Mouse (Mus musculus): ENCODE measurements around the gene Lzts2.

Gene Lzts2

DNA sequence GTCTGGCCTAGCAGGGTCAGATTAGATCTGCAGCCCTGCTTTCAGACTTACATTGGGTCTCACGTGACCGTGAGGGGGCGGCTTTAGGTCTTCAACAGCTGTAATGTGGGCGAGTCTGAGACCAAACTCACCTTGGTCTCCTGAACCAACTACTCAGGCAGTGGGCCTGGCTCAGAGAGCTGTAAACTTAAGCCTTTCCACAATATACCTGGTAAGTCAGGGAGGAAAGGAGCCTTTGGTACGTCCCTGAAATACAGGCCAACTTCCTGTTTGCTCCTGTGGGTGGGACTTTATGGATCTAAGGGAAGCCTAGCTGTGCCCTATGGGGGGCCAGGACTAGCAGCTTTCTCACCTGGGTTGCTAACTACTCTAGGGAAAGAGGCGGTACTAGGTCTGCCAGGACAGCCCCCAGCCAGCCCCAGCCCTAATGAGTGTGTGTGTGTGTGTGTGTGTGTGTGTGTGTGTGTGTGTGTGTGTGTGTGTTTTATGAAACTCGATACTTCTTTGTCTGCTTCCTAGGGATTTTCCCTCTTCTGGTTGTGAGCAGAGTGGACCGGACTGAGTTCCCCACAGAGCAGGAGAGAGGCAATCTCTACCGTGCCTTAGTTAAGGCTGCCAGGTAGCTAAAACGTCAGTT, at the start of gene Lzts2:
Gene Lzts2 (plus strand): TSS at position 80 of the 637 bp plus-strand sequence.
- DNase-seq: peak in 1 of 2 experiments; percentile 27

DNA sequence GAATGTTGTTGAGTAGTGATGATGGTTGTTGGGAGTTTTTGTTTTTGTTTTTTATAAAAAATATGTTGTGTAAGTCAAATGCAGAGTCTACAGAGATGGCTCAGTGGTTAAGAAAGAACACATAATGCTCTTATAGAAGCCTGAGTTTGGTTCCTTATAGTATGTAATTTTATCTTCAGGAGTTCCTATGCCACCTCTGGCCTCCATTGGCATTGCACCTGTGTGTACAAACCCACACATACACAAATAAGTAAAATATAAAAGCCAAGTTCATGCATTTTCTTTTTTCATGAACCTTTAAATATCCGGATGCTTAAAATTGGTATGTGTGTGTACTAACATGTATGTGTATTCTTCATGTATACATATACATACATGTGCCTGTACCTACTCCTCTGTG, 48.2 kb upstream of the Lzts2 start:
- DNase-seq: no peak

DNA sequence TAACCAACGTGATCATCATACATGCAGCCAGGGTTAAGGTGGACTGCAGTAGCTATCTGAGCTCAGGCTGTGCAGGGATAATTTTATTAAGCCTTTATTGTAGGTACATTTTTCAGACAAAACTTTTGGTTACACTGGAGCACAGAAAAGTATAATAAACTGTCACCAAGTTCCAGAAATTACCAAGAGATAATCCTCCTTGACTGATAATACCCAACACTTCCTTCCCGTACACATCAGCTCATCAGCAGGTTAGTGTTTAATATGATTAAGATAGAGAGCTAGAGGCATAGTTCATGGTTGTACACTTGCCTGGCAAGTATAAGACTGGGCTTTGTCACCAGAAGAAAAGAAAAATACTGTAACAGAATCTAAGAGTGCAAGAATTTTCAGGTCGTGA, 45.9 kb upstream of the Lzts2 start:
- DNase-seq: no peak

DNA sequence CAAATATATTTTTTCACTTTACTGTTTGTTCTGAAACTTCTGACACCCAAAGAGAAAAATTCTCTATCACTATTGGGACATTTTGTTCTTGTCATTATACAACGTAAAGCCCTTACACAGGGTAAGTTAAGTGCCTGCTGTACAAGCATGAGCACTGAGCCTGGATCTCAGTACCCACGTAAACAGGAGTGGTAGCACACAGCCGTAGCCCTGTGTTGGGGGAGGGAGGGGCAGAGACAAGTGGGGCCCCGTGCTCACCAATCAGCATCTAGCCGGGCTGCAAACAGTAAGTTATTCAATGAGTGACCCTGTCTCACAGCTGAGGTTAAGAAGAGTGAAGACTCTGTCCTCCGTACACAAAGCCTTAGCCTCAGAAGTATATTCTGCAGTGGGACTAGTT, 37.6 kb upstream of the Lzts2 start:
- no peak for DNase-seq

- DNase-seq: no peak
Observed at GRCm38 (mm10) chr19:44977148-44977547, 37.1 kb upstream of the Lzts2 start.

GRCm38 (mm10) chr19:44980787-44981186, 33.4 kb upstream of the Lzts2 start:
- DNase-seq: no peak

- no peak for DNase-seq
Observed at GRCm38 (mm10) chr19:44982477-44983115, 31.6 kb upstream of the Lzts2 start.

DNA sequence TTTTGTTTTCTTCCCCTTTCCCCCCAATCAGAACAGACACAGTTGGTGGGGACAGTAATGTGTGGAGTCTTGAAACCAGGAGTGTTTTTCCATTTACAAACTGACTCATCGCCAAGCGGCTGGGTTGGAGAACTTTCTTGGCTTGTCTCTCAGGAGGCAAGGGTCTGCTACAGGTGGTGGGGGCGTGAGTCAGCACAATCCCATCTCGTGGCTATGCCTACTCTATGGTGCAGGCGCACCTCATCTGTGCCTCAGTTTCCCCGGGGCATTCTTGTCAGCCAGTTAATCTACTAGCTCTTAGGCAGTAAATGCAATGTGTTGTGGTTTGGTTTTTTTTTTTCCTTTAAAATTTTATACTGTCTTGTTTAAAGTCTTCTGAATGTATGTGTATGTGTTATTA, 30.8 kb upstream of the Lzts2 start:
- no peak for DNase-seq

DNA sequence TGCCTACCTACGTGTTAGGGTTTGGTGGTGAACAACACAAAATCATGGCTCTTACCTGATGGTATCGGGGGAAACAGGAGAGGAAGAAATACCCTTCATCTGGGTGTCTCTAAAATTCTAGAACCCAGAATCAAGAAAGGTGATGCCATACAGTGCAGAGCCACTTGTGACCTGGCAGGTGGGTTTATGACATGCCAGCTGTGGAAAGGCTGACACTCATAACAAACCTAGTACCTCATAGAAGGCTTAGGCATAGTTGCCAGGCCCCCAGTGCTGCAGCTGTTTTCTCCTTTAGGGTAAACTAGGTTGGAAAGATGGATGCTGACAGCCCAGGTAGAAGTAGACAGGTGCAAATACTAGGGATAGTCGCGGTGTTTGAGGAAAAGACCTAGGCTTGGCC, 29.8 kb upstream of the Lzts2 start:
- no peak for DNase-seq

DNA sequence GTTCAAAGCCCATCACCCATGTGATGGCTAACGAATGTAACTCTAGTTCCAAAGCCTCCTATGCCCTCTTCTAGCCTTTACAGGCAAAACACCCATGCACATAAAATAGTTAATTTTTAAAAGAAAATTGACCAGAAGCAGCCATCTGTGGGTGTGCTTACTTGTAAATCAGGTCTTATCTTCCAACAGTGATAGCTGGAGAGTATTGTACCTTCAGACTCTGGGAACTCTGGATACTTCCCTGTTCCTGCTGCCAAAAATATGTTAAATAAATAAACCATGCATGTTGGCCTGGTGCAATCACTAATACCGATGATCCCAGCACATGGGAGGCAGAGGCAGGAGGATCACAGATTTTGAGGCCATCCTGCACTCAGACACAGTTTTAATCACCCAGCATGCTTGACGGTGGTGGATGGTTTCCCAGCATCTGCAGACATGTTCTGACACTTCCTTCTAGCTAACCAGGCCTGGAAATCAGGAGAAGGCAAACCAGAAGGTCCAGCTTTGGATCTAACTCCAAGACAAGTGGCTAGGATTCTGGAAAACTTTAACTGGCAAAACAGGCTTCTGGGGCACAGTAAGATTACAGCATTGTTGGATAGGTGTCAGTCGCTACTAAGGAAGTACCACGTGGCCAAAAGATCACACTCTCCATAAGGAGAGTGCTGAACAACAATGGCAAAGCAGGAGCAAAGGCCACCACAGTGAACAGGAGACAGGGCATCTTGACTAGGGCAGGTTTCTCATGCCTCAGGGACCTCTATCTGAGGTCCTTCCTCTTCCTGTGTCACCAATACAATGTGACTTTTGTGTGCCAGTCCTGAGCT, 28.8 kb upstream of the Lzts2 start:
- DNase-seq: no peak

- no peak for DNase-seq
Observed at GRCm38 (mm10) chr19:44987004-44987403, 27.2 kb upstream of the Lzts2 start.

DNA sequence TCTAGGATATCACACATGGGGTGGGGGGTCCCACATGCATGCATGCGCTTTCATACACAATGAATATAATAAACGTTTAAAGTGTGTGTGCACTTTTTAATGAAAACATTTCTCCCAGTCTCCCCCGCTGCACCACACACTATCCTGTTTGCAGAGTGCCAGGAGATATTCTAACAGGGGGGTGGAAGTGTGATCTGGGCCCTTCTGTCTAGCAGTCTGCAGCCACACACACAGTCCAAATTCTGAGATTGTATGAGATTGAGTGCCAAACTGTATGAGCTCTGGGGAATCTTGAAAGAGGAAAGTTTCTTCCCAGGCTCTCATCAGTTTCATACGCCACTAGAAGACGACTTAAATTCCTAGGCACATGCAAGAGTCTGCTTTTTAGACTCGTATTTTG, 26.4 kb upstream of the Lzts2 start:
- no peak for DNase-seq

- DNase-seq: no peak
Observed at GRCm38 (mm10) chr19:44988321-44988720, 25.9 kb upstream of the Lzts2 start.

- DNase-seq: peak; percentile 52 to 58
Observed at GRCm38 (mm10) chr19:44988831-44989566, 25.2 kb upstream of the Lzts2 start, which contains the start of gene Sema4g. Gene Sema4g, plus strand, starts transcription at chr19:44989101.

DNA sequence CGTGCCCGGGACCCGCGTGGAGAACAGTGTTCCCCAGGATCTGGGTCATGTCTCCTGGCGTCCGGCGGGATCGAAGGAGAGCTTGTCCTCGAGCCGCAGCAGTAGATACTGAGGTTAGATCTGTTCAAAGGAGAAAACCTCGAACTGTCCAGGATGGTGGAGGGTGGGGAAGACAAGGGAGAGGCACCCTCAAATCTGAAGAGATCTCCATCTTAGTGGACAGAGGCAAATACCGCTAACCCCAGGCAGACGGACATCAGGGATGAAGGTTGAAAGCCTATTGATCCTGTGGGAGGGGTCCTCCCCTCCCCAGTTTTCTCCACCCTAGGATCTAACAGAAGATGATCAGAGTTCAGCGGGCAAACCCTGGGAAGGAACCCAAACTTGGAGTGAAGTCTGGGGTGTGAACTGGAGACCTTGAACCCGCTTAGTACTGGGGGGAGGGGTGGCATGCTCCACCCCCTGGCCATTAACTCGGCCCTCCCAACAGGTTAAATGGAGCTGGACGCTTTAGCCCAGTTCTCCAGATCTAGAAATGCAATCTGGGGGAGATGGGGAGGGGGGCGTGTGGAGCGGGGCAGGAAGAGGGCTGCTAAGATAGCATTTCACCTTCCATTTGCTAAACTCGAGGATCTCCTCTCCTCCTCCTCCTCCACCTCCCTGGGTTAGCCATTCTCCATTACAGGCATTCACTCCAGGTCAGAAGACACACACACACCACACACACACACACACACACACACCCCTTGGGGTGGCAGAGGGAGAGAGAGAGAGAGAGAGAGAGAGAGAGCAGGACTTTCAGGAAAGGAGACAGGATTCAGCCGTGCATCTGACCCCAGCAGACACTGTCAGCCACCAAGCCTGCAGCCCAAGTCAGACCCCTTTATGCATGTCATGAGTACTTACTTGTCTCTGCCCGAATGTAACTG, 24.4 kb upstream of the Lzts2 start:
- no peak for DNase-seq

- DNase-seq: no peak
Observed at GRCm38 (mm10) chr19:44991031-44991430, 23.2 kb upstream of the Lzts2 start.

DNA sequence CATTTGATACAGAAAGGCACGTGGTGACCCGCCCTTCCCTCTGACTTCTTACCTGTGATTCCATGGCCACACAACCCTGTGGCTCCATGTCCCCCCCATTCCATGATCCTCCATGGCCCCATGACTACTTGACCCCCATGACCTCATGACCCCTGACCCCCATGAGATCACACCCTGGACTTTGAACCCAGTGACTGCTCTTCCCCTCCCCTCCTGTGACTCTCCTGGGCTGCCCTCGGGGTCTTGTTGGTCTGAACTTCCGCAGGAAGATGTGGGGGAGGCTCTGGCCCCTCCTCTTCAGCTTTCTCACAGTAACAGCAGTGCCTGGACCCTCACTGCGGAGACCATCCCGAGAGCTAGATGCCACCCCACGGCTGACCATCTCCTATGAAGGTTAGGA, 22.0 kb upstream of the Lzts2 start:
- peak; percentile 27 to 39 for DNase-seq

- DNase-seq: no peak
Observed at GRCm38 (mm10) chr19:44992712-44993111, 21.5 kb upstream of the Lzts2 start.

DNA sequence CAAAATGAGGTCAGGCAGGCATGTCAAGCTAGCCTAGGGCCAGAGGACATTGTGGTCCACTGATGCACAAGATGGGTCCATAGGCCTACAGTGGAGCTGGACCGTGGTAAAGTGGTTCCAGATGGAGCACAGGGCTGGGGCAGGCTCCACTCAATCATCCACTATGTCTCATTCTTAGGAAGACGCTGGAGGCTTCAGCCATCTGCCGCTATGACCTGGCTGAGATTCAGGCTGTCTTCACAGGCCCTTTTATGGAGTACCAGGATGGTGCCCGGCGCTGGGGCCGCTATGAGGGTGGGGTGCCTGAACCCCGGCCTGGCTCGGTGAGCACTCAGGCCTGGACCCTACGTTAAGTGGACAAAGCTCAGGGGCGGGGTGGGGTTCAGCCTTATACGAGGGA, 16.4 kb upstream of the Lzts2 start:
- DNase-seq: no peak

DNA sequence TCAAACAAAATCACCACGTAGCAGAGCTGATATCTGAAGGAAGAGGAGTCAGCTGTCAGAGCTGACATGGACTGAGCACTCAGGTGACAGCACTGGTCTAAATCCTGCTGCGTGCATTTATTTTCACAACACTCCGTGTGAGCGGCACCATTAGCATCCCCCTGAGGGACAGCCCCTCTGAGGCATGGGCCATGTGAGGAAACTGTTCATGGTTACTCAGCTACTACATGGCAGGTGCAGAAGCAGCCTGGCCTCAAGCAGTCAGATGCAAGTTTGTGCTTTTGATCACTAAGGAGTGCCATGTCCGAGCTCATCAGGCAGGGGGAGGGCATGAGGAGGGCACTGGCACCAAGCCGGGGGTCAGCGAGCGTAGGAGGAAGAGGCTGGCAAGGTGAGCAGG, 14.6 kb upstream of the Lzts2 start:
- DNase-seq: no peak

- no peak for DNase-seq
Observed at GRCm38 (mm10) chr19:45002301-45002700, 11.9 kb upstream of the Lzts2 start.

Data from thymus, postnatal 36 days (tissue).